Mouse (Mus musculus) hindbrain, embryonic 15.5 days (tissue): ENCODE measurements around the gene Stxbp6. TPM values are rescaled to one million over a fixed set of nuclear protein-coding genes. Genes with fewer than 3 reads are reported as not detected.

ENCODE experiments used
- ATAC-seq: fragments of 200-750 bp; cut with Nextera tagmentation; 2 replicates; pipeline ENCODE4 v1.8.0; 2017; ENCODE audit warnings: low read depth, moderate number of reproducible peaks, moderate TSS enrichment; ENCODE audit not compliant: low FRiP score
- H3K27ac ChIP-seq: fragments of 300-500 bp; sonication (generic); replicated peaks from 2 replicates; pipeline ENCODE4 v1.5.1; 2015; ENCODE audit warnings: mild to moderate bottlenecking, inconsistent platforms
- H3K27me3 ChIP-seq: fragments of 300-500 bp; sonication (generic); 2 replicates; pipeline ENCODE4 v1.6.1; 2015; ENCODE audit warnings: control low read depth, inconsistent platforms
- H3K36me3 ChIP-seq: fragments of 300-500 bp; sonication (generic); 2 replicates; pipeline ENCODE4 v1.6.1; 2015; ENCODE audit warnings: control low read depth, inconsistent platforms
- H3K4me1 ChIP-seq: fragments of 300-500 bp; sonication (generic); replicated peaks from 2 replicates; pipeline ENCODE4 v1.6.1; 2015; ENCODE audit warnings: control low read depth, inconsistent platforms
- H3K4me2 ChIP-seq: fragments of 300-500 bp; sonication (generic); 2 replicates; pipeline ENCODE4 v1.6.1; 2015; ENCODE audit warnings: moderate library complexity, mild to moderate bottlenecking, inconsistent platforms
- H3K4me3 ChIP-seq: fragments of 300-500 bp; sonication (generic); 2 replicates; pipeline ENCODE4 v1.5.1; 2015; ENCODE audit warnings: mild to moderate bottlenecking, inconsistent platforms
- H3K9ac ChIP-seq: fragments of 300-500 bp; sonication (generic); 2 replicates; pipeline ENCODE4 v1.6.1; 2015; ENCODE audit warnings: inconsistent platforms
- H3K9me3 ChIP-seq: fragments of 300-500 bp; sonication (generic); 2 replicates; pipeline ENCODE4 v1.6.1; 2016; ENCODE audit warnings: control low read depth, inconsistent platforms
- WGBS: fragments of 180-500 bp; shearing (Covaris S2); methylation state at CpG from one replicate; pipeline ENCODE4 v1.1.7; 2015; 5-methylcytosine and 5-hydroxymethylcytosine counted together
- polyA plus RNA-seq: library from polyadenylated mRNA; unstranded; fragments of >200 nt; fragmentation: Nextera tagmentation; extraction: Ambion mirVana; gene quantifications from 2 replicates; pipeline ENCODE4 v1.2.1, GENCODE M21; 2015

Stxbp6 gene
- polyA plus RNA-seq, 1 experiment from 2014 or later: 19.4 TPM

DNA sequence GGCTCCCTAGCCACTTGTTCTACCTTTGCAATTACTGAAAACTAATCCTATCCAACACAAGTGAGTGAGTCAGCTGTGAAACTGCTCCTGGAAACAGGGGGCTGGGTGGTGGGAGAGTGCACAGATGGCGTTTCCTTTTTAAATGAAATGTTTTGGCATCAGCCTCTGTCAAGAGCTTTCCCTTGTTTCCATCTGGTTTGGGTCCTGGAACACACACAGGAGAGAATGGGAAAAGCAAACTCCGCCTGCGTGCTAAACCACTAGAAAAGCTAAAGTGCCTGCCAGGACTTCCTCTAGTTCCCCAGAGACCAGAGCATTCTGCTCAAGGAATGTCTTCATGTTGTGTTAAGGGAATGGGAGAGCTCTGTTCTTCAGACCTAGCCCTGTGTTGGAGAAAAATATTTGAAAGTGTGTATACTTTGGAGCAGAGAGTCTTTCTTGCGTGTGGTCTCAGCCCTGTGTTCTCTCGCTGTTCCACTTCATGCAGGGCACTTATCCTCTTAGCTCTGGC lies 61.2 kb downstream of the Stxbp6 start:
- H3K27ac ChIP-seq: 0 out of 2 replicates have a peak overlapping the region, but pooled peaks have one; percentile 10
- peak; percentile 87 for ATAC-seq
- H3K36me3 ChIP-seq: no peaks in the 10 kb centered on the region
- 51% methylated on average over 5 of the region's 5 CpGs for WGBS
- no peak overlapping the region for H3K4me3 ChIP-seq
- peaks cover 17% of the 10 kb centered on the region; the same call in 1 of the 2 replicates for H3K4me1 ChIP-seq
- no peaks in the 10 kb centered on the region for H3K9me3 ChIP-seq
- no peak overlapping the region for H3K9ac ChIP-seq
- no peak overlapping the region for H3K4me2 ChIP-seq
- no peaks in the 10 kb centered on the region for H3K27me3 ChIP-seq

DNA sequence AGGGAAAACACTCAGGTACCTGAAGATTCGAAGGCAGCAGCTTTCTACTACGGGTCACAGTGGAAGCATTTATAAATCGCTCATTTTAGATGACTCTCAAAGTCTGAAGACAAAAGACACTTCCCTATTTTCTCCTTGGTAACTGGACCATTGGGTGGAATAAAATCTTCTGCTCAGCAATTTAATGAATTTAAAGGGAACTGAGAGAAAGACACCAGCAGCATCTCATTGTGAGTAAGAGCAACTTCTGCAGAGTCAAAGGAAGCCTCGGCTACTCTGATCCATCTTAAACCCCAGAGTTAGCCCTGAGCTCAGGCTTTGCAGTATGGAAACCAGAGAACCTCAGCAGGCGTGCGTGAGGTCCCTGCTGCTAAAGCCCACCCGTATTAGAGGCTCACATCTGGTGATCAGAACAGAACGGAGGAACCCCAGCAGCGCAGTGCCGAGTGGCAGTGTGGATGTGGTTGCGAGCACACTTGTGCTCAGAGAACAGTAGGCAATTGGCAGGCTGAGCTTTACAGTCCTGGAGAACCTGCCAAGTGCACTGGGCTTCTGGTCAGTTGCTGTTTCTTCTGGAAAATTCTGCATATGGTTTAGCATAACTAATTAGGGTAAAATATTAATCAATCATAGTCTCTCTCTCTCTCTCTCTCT lies 62.9 kb downstream of the Stxbp6 start:
- peaks cover 17% of the 10 kb centered on the region; the same call in 1 of the 2 replicates for H3K4me1 ChIP-seq
- H3K9ac ChIP-seq: no peak overlapping the region
- no peak overlapping the region for H3K4me2 ChIP-seq
- no peak overlapping the region for H3K27ac ChIP-seq
- H3K27me3 ChIP-seq: no peaks in the 10 kb centered on the region
- peak; percentile 60; the same call in 1 of the 2 replicates for ATAC-seq
- 72% methylated on average over 11 of the region's 11 CpGs for WGBS
- no peak overlapping the region for H3K4me3 ChIP-seq
- no peaks in the 10 kb centered on the region for H3K9me3 ChIP-seq
- H3K36me3 ChIP-seq: no peaks in the 10 kb centered on the region

DNA sequence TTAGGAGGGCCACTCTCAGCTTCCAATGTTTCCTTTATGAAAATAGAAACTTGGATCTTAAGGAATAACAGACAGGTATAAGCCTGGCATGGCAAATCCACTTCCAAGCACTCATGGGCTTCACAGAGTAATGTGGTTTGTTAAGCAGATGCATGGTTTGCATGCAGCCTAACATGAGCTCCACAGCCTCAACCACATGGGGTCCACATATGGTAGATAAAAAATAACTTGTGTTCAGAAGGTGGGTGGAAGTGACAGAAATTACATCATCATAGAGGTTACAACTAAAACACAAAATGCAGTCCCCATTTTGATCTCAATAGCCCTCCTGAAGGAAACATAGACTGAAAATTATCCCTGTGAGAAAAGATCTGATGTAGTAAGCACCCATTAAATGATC lies 63.5 kb downstream of the Stxbp6 start:
- no peak overlapping the region for H3K9ac ChIP-seq
- H3K27ac ChIP-seq: no peak overlapping the region
- H3K4me1 ChIP-seq: peaks cover 17% of the 10 kb centered on the region; the same call in 1 of the 2 replicates
- H3K4me3 ChIP-seq: no peak overlapping the region
- H3K9me3 ChIP-seq: no peaks in the 10 kb centered on the region
- no peaks in the 10 kb centered on the region for H3K36me3 ChIP-seq
- ATAC-seq: no peak
- no peak overlapping the region for H3K4me2 ChIP-seq
- no peaks in the 10 kb centered on the region for H3K27me3 ChIP-seq

DNA sequence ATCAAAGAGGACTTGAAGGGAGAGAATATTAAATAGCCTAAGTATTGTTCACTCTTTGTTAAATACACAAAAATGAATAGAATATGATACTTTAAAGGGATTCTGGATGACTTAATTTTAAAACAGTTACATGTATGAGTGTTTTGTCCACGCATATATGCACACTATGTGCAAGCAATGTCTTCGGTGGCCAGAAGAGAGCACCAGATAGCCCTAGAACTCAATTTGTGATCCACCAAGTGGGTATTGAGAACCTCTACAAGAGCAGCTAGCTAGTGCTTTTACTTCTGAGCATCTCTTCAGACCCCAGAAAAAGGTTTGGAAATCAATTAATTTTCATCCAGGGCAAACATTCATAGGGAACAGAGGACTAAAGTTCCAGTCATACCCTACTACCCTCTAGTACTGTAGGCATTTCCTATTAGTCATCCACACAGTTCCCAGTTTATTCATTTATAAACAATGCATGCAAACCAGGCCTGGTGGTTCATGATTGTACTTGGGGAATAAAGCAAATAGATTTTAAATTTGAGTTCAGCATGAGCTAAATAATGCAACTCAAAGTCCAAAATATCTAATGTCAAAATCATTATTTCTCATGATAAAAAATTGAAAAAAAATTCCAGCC lies 64.4 kb downstream of the Stxbp6 start:
- no peaks in the 10 kb centered on the region for H3K9me3 ChIP-seq
- no peaks in the 10 kb centered on the region for H3K27me3 ChIP-seq
- 88% methylated on average over 2 of the region's 2 CpGs for WGBS
- no peaks in the 10 kb centered on the region for H3K36me3 ChIP-seq
- H3K4me1 ChIP-seq: peaks cover 17% of the 10 kb centered on the region; the same call in 1 of the 2 replicates
- H3K27ac ChIP-seq: no peak overlapping the region
- H3K4me2 ChIP-seq: no peak overlapping the region
- no peak overlapping the region for H3K9ac ChIP-seq
- ATAC-seq: no peak
- no peak overlapping the region for H3K4me3 ChIP-seq

DNA sequence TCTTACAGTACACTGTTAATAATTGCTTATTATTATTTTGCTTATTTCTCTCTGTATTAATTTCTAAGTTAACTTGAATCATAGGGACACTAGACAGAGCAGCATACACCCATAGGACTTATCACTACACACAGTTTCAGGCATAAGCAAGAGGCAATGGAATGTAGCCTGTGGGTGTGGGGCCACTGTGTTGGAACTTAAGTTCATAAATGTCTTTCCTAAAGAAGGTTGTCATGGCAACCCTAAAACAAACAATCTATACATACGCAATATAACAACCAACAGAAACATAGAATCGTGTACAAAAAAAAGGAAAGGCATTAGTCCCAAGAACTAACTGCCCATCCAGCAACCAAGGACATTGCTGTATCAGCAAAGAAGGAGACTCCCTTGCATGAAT lies 67.9 kb downstream of the Stxbp6 start:
- no peak for ATAC-seq
- H3K4me1 ChIP-seq: peaks cover 5% of the 10 kb centered on the region; the same call in 1 of the 2 replicates
- no peaks in the 10 kb centered on the region for H3K9me3 ChIP-seq
- no peaks in the 10 kb centered on the region for H3K27me3 ChIP-seq
- H3K4me2 ChIP-seq: no peak overlapping the region
- WGBS: 78% methylated on average over 2 of the region's 2 CpGs
- no peak overlapping the region for H3K27ac ChIP-seq
- H3K4me3 ChIP-seq: no peak overlapping the region
- no peak overlapping the region for H3K9ac ChIP-seq
- no peaks in the 10 kb centered on the region for H3K36me3 ChIP-seq

DNA sequence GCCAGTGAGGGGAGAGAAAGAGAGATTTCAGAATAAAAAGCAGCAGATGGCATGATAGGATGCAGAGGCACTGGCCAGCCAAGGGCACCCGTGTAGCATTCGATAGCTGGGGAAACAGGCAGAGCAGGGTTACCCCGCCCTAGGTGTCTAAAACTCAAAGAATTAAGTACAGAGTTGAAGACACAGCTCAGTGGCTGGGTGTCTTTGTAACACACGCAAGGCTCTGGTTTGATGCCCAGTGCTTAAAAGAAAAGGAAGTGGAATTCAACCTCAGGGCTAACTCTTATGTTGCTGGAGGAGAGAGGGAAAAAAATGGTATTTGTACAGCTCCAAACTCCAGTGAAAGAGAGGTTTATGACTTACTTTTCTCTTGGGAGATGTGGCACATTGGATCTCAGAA lies 68.5 kb downstream of the Stxbp6 start:
- no peaks in the 10 kb centered on the region for H3K9me3 ChIP-seq
- no peaks in the 10 kb centered on the region for H3K36me3 ChIP-seq
- no peaks in the 10 kb centered on the region for H3K27me3 ChIP-seq
- no peak overlapping the region for H3K4me3 ChIP-seq
- WGBS: 88% methylated on average over 4 of the region's 4 CpGs
- H3K4me2 ChIP-seq: no peak overlapping the region
- no peak overlapping the region for H3K9ac ChIP-seq
- H3K4me1 ChIP-seq: no peaks in the 10 kb centered on the region
- H3K27ac ChIP-seq: no peak overlapping the region
- ATAC-seq: no peak

DNA sequence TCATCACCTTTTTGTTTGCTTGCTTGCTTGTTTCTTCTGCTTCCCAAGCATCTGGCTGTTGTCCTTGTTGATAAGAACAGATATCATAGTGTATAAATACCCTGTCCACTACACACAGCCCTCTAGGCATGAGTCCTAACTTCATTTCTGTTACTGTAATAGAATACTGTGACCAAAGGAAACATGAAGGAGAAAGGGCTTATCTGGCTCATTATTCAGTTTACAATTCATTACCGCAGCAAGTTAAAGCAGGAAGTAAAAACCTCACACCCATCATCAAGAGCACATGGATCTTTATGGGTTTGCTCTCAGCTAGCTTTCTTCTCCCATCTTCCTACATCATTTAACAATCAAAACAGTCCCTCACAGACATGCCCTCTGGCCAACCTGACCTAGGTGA lies 72.5 kb downstream of the Stxbp6 start:
- no peak overlapping the region for H3K27ac ChIP-seq
- no peaks in the 10 kb centered on the region for H3K4me1 ChIP-seq
- H3K36me3 ChIP-seq: no peaks in the 10 kb centered on the region
- H3K27me3 ChIP-seq: no peaks in the 10 kb centered on the region
- H3K4me3 ChIP-seq: no peak overlapping the region
- WGBS: 96% methylated on average over 1 of the region's 1 CpGs
- no peaks in the 10 kb centered on the region for H3K9me3 ChIP-seq
- H3K9ac ChIP-seq: no peak overlapping the region
- H3K4me2 ChIP-seq: no peak overlapping the region
- no peak for ATAC-seq

DNA sequence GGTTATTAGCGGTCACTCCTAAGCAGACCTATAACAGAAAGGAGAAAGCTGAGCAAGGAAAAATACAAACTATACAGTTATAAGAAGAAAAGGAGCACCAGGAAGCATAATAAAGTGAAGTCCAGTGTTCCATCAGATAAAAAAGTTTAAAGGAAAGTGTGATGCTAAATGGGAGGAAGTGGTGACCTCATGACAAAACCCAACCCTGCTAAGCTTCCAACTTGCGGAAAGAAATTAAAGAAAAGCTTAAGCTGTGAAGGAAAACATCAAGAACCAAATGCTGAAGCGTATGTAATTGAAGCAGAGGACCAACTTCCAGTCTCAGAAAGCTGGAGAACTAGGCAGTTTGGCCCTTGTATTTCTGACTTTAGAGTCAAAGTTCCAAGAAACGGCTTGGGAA lies 77.1 kb downstream of the Stxbp6 start:
- H3K9ac ChIP-seq: no peak overlapping the region
- no peaks in the 10 kb centered on the region for H3K27me3 ChIP-seq
- no peaks in the 10 kb centered on the region for H3K9me3 ChIP-seq
- ATAC-seq: no peak
- no peaks in the 10 kb centered on the region for H3K36me3 ChIP-seq
- H3K4me2 ChIP-seq: no peak overlapping the region
- H3K4me3 ChIP-seq: no peak overlapping the region
- H3K4me1 ChIP-seq: no peaks in the 10 kb centered on the region
- H3K27ac ChIP-seq: no peak overlapping the region
- 93% methylated on average over 4 of the region's 4 CpGs for WGBS

DNA sequence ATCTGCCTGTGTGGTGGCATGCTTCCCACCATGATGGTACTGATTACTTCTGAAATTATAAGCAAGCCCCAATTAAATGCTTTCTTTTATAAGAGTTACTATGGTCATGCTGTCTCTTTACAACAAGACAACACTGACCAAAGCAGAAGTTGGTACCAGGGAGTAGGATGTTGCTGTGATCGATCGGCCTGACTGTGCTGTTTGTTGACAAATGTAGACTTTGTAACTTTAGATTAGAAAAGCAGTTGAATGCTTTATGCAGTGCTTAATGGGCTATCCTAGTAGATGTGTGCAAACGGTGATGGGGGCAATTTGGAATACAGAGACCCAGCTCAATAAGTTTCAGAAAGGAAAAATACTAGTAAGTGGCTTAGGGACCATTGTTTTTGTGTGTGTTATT lies 77.6 kb downstream of the Stxbp6 start:
- Histone ChIP-seq H3K36me3 (no peaks in the 10 kb centered on the region), H3K4me1 (no peaks in the 10 kb centered on the region), H3K4me3 (no peak overlapping the region), H3K27ac (no peak overlapping the region), H3K9ac (no peak overlapping the region), H3K27me3 (no peaks in the 10 kb centered on the region), H3K4me2 (no peak overlapping the region), H3K9me3 (no peaks in the 10 kb centered on the region)
- 92% methylated on average over 3 of the region's 3 CpGs for WGBS
- ATAC-seq: no peak

DNA sequence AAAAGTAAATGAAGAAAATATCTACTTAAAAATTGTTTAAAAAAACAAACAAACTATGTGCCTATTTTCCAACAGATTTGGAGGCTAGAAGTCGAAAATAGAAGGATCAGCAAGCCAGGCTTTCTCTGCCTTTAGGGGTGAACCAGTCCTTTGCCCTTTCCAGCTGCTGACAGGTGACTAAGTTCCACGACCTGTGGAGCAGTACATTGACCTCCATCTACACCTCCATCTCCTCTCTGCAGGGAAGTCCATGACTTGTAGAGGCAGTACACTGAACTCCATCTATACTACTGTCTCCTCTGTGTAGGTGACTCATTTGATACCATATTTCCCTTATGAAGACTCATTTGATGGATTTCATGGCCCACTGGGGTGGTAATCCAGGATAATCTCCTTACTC lies 78.2 kb downstream of the Stxbp6 start:
- Histone ChIP-seq H3K4me3 (no peak overlapping the region), H3K9me3 (no peaks in the 10 kb centered on the region), H3K36me3 (no peaks in the 10 kb centered on the region), H3K27ac (no peak overlapping the region), H3K27me3 (no peaks in the 10 kb centered on the region), H3K9ac (no peak overlapping the region), H3K4me1 (no peaks in the 10 kb centered on the region), H3K4me2 (no peak overlapping the region)
- no peak for ATAC-seq
- 78% methylated on average over 2 of the region's 2 CpGs for WGBS

DNA sequence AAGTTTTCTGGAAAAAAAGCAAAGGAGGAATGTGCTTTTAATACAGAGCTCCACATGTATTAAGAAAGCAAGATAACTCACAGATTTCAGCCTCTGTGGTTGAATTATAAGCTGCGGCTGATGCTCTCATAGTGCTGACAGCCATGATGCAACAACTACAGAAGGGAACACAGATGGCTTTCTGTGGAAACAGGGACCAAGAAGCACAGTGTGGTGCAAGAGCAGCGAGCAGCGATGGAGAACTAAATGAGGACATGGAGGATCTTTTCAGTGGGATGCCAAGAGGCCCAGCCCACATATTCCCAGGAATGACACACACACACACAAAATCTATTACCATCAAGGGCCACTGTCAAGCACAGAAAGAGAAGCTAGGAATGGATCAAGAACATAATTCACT lies 81.1 kb downstream of the Stxbp6 start:
- no peaks in the 10 kb centered on the region for H3K36me3 ChIP-seq
- no peak overlapping the region for H3K4me2 ChIP-seq
- no peak overlapping the region for H3K27ac ChIP-seq
- no peaks in the 10 kb centered on the region for H3K9me3 ChIP-seq
- no peak overlapping the region for H3K4me3 ChIP-seq
- ATAC-seq: no peak
- 85% methylated on average over 3 of the region's 3 CpGs for WGBS
- no peaks in the 10 kb centered on the region for H3K27me3 ChIP-seq
- no peak overlapping the region for H3K9ac ChIP-seq
- H3K4me1 ChIP-seq: no peaks in the 10 kb centered on the region

DNA sequence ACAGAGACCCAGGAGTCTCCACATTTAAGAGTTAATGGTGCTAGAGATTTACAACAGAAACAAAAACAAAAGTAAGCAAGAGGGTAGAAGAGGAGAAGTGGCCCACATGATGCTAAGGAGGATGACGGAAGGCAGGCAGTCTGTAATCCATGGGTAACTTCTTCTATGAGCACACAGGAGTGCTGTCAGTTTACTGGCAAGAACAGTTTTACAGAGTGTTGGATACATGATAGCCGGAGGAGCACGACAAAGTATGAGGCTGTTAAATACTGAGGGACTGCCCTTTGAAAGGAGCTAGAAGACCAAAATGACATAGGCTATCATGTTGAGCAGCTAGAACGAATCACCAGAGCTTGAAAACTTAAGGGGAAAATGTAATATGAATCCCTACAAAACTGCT lies 81.7 kb downstream of the Stxbp6 start:
- H3K9ac ChIP-seq: no peak overlapping the region
- H3K4me3 ChIP-seq: no peak overlapping the region
- no peaks in the 10 kb centered on the region for H3K27me3 ChIP-seq
- no peak overlapping the region for H3K27ac ChIP-seq
- H3K4me1 ChIP-seq: no peaks in the 10 kb centered on the region
- ATAC-seq: no peak
- WGBS: 91% methylated on average over 4 of the region's 4 CpGs
- H3K36me3 ChIP-seq: no peaks in the 10 kb centered on the region
- no peaks in the 10 kb centered on the region for H3K9me3 ChIP-seq
- H3K4me2 ChIP-seq: no peak overlapping the region
